Mouse (Mus musculus) neutrophil, adult 5-6 weeks (primary cell): Measurements from ENCODE around the gene Enpp5. TPM values are rescaled to one million over a fixed set of nuclear protein-coding genes. Genes with fewer than 3 reads are reported as not detected.

Source experiments
- ATAC-seq: fragments of 151-379, 151-347 bp; 2 replicates; pipeline ENCODE4 v1.8.0; 2017; ENCODE audit warnings: mild to moderate bottlenecking, moderate TSS enrichment; ENCODE audit not compliant: insufficient number of reproducible peaks, poor library complexity, low FRiP score, severe bottlenecking; ENCODE audit errors: extremely low read depth
- total RNA-seq: library from RNA; stranded (forward); fragments of 200-1000 nt; gene quantifications from 2 replicates; pipeline ENCODE4 v1.2.3, GENCODE M21; 2017

Gene Enpp5
- total RNA-seq, 1 experiment from 2014 or later, result 1.6 TPM

DNA sequence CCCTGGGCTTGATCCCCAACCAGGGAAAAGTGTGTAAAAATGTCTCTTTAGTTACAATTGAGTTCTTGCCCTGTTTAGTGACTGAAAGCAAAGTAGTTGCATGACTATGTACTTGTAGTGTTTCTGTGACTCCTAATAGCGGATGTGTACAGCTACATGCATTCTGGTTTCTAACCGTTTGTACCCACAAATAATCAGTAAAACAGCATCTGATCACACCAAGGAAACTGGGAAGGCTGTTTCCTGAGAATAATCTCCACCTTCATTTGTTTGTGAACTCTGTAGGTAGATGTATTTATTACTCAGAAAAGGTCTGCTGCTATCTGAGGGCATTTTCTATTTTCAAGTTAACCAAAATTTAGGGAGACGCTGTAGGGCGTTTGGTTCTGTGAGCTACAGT lies 4.5 kb downstream of the Enpp5 start:
- no peak for ATAC-seq

DNA sequence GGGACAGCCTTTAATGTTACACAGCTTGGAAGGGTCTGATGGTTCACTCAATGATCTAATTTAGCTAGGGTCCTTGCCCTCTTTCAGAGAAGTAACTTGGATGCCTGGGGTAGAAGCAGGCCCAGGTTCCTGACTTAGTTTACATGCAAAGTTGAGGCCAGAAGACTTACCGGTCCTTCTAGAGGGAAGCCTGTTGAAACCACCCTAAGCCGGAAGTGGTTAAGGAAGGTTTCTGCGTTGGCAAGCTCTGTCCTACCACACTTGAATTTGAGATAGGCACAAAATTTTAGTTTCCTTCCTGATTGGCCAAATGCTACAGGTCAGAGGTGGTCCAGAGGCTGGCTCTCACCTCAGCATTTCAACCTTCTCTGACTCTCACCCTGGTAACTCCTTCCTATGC lies 9.6 kb downstream of the Enpp5 start:
- ATAC-seq, result no peak

DNA sequence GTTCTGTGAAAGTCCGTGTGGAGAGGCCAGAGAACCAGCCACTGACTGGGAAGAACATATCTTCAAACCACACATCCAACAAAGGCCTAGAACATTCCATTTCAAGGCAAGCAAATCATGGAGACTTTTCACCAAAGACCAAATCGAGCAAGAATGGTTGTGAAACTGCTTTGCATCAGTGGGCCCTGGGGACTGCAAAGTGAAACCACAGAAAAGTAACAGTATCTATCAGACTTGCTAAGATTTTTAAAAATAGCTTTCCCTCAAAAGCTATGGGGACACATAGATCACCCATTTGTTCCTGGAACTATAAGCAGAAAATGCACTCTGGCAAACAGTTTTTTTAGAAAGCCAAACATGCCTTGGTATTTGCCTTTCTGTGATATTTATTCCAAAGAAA lies 12.3 kb downstream of the Enpp5 start:
- ATAC-seq, result no peak

DNA sequence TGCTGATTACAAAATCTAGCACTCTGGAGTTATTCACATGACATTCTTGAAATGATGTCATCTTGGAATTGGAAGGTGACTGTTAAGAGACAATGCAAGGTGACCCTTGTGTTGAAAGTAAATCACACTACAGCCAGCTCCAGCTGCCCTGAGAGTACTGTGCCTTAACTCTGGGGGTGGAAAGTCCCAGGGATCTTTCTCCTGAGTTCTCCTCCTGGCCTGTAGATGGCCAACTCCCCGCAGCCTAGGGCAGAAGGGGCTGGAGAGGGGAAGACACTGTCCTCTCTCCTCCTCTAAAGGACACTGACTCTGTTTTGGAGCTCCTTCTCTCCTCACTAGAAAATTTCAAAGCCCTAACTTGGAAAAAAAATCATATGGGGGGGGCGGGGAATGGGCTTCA lies 12.9 kb downstream of the Enpp5 start:
- ATAC-seq, result no peak

DNA sequence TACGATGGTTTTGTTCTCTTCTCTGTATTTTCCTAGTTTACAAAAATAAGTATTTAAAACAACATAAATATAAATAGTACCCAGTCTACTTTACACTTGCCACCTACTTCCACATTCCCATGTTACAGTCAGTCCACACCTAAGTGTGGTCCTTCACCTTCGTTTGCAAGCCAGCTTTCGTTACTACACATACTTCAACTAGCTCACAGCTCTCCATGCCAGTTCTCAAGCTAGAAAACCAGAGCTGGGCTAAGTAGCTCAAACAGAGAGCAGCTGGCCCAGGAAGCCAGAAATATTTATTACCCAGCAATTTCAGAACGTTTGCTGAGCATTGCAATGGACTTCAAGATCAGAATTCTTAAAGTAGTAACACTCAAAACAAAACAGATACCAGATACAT lies 21.9 kb downstream of the Enpp5 start:
- no peak for ATAC-seq

DNA sequence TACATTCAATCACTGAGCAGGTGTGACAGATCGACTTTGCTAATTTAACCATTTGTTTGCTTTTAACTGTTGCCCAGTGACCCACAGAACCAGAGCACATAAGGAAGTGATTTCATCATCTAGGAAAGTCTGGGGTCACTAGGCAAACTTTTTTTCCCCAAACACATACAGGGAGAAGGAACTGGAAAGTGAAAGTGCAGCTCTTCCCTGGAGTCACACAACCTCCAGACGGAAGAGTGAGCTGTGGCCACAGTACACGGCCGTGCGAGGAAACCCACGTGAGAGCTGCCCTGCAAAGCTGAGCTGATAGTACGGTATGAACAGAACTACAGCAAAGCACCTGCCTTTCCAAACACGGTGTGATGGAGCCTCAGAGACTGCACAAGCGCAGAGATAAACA lies 22.3 kb downstream of the Enpp5 start:
- no peak for ATAC-seq

DNA sequence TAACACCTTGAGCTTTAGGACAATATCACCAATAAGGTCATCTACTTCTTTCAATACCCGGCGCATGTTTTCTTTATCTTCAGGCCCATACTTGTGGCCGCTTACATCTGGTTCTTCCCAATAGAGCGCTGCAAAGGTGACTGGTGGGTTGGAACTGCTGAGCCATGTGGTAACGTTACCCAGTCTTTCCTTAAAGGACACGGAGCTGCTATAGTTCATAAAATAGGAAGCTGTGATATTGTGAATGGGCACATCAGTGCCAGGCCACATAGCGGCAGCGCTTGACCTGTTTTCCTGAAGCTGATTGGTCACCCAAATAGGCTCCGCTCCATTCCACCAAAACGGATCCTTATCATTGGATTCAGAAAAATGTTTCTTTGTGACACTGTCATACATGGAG lies 23.3 kb downstream of the Enpp5 start:
- no peak for ATAC-seq

DNA sequence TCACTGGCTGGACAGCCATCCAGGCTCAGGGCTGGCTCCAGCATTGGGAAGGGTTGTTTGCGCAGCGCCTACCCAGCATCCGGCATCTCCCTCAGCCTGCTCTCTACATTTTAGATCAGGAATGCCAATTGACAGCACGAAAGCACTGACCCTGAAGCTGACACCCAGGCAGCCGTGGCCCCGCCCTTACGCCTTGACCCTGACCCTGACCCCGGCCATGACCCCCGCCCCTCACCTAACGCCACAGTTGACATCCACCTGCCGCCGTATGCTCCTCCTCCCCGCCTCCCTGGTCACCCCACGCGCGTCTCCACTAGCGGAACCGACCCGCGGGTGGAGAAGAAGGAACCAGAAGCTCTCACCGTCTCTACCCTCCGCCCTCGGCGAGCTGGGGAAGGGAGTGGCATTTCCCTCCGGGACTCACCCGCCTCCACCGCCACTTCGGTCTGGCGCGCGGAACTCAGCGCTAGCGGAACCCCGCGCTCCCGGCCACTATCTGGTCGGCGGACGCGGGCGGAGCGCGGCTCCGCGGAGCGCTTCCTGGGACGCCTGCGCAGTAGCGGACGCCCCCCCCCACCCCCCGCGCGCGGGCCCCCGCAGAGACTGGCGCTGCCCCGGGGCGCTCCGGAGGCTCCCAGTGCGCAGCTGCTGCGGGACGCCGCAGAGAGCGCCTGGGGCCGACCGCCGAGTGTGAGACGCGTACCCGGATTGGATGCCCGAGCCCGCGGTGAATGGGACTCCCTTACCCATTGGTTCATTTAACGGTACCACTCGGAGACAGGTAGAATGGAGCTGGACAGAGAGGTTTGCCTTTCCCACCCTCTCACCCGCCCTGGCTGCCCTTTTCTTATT lies 26.9 kb downstream of the Enpp5 start, which contains the start of gene Enpp4:
TSS of gene Enpp4 (minus strand) at position 523 of the 852 bp plus-strand sequence.
- ATAC-seq, result peak; percentile 76

DNA sequence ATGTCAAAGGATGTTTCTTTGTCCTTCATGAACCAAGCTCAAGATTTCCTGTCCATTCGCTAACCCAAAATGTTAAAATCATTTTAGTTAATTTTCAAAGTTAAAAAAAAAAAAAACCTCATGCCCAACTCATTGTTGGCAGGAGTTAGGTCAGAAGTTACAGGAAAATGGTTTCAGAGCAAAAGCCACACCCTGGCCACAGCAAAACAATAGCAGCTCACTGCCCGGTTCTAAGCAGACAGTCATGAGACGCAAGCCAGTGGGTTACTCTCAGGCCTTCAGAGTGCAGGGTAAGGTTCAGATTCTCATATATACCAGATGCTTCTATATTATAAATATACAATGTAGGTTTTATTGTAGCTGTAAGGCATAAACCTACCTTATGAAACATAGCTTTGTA lies 29.7 kb downstream of the Enpp5 start:
- no peak for ATAC-seq

DNA sequence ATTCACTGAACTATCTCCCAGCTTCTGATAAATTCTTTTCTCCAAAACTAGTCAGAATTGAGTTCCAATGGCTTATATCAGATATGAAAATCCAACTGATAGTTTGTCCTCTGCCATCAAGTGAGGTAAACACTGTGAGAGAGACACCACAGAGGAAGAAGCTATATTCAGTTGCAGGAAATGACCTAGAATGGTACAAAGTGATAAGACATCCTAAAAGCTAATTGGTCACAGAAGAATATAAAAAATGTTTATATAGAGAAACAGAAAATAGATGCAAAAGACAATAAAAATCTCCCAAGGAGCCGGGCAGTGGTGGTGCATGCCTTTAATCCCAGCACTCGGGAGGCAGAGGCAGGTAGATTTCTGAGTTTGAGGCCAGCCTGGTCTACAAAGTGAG lies 38.0 kb downstream of the Enpp5 start:
- ATAC-seq, result no peak

DNA sequence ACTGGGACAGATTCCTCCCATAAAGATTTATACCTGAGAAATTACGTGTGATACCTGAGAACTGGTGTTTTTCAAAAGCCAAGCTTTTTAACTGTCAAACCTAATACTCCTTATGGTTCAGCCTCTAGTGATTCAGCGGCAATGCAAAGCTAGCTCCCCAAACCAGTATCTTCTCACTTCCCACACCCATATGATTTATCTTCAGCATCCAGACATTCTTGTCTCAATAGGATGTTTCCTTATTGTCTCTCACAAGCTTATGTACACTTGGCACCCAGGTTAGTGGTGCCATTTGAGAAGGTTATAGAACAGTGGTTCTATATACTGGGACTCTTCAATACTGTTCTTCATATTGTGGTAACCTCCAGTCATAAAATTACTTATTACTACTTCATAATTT lies 39.1 kb downstream of the Enpp5 start:
- ATAC-seq, result no peak

DNA sequence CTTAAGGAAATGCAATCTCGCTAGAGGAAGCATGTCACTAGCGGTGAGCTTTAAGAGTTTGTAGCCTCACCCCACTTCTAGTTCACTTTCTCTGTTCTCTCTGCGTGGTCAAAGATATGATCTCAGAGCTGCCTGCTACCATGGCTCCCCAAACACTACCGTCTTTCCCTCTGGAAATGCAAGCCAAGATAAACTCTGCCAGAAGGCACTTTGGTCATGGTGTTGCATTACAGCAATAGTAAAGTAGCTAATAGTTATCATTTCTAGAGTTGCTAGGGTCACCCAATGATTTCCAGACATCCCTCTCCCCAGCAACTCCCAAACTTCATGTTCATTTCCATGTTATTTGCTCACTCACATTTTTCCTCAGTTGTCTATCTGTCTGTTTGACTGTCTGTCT lies 39.6 kb downstream of the Enpp5 start:
- ATAC-seq, result no peak

DNA sequence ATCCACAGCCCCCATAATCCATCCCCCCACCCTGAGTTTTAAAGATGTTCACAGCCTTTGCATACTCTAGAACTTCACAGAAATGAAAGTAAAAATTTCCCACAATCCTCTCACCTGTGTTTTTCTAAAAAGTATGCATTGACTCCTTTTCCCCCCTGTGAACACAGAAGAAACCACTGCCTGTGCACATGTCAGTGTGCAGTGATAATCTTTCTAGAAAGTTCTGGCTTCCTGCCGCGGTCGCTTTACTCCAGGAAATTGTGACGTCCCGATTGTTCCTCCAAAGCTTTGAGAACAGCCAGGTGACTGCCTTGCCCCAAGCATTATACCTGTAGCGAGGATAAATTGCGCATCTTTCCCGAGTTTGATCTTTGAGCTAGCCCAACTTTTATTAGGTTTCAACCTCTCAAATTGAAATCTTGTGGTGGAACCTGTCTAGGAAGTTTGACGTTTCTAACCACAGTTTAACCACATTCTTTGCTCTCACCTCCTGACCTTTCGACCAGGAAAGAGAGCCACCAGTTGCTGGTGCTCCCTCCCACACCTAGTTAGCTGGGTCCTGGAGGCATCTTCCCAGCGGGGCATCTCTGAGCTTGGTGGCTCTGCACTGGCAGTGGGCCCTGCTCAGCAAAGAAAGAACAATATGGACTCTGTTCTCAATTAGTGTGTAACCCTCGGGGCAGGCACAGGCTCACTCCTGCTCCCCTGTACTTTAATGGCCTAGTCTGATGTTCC lies 42.9 kb downstream of the Enpp5 start:
- ATAC-seq, result no peak

DNA sequence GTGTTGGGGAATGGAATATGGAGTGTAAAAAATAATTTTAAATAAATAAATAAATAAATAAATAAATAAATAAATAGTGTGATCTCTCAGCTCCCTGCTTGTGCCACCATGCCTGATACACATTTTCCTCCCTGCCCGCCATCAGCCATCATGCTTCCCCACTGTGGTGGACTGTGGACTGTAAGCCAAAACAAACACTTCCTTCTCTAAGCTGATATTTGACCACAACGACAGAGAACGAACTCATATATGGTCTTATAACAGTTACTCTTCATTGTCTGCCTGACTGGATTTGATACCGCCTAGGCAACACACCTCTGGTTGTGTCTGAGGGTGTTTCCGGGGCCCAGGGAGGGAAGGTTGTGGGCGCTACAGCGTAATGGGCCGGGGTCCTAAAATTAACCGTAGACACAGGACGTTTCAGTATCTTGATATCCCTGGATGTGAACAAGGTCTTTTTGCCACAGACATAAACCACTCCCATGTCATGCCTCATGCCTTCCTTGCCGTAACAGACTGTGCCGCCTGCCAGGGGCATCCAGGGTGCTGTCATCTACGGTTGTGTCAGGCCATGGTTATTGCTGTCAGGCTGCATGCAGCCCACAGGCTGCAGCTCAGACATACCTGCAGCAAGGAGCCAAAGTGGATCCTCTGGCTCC lies 50.6 kb downstream of the Enpp5 start:
- no peak for ATAC-seq

DNA sequence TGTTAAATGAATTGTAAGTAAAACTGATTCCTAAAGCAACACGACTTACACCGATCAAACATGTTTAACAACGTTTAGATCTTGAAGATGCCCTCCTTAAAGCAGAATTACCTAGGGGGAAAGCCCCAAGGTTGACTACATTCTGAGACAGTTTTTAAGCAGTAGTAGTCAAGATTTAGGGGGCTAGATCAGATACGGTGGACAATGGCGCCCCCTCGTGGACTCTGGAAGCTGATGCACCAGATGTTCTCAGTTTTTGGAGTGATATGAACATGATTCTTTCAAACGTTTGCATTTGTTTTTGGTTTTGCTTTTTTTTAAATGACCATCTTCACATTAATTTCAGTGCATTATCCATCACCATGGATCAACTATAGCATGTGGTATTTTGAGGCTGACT lies 51.8 kb downstream of the Enpp5 start:
- peak; percentile 48; the same call in 1 of the 2 replicates for ATAC-seq

DNA sequence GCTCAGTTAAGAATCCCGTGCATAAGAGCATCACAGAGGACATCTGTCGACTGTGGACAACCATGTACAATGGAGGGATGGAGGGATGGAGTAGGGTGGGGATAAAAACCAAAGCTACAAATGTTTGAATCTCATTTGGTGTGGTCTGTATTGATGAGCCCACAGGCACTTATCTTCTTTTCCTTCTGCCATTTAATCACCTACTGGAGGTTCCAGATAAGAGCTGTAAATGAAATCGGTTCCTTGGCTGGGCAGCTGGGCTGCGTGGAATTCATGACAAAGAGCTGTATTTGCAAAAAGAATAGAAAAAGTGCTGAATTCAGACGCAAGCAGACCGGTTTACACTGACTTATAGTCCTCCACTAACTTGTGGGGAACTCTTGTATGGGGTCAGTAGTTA lies 55.5 kb downstream of the Enpp5 start:
- no peak for ATAC-seq

DNA sequence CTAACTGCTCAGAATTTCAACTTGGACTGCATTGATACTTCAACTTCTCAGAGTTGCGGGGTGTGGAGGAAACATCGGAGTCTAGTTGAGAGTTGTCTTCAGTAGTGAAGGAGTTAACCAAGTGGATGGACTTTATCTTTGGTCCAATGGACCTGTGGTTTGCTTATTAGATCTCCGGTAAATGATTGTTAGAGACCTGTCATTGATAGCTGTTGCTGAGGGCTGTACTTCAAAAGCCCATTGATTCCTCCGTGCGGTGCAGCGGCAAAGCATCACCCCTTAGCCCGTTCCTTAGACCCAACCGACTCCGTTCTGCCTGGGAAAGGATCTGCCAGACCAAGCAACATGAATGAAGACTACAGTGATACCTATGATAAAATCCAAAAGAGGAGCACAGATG lies 55.9 kb downstream of the Enpp5 start:
- ATAC-seq, result no peak

DNA sequence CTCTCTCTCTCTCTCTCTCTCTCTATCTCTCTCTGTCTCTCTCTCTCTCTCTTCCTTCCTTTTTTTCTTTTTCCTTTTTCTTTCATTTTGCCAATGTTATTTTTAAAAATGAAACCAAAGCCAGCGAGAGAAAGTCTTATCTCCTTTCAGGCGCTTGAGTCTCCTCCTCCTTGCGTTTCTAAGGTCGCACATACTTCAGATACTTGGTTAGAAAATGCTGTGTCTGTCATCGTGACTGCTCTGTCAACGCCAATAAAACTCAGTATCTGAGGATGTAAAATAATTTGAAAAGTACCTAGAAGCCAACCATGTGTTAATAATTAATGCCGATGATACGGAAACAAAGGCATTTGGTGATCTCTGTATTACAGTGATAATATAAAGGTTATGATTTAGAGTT lies 57.4 kb downstream of the Enpp5 start:
- no peak for ATAC-seq
